Mouse (Mus musculus) ES-E14 (cell line): Measurements from ENCODE around the gene Pram1.

Experiments
- CHD2 ChIP-seq: IDR thresholded peaks from 2 replicates; pipeline ENCODE4 v1.6.1; 2014; ENCODE audit warnings: mild to moderate bottlenecking, low read depth, low read length, inconsistent platforms
- HCFC1 ChIP-seq: IDR thresholded peaks from 2 replicates; pipeline ENCODE4 v1.6.1; 2012; ENCODE audit warnings: low read length, inconsistent platforms, borderline replicate concordance; ENCODE audit not compliant: insufficient read depth
- MAFK ChIP-seq: IDR thresholded peaks from 2 replicates; pipeline ENCODE4 v1.6.1; 2014; ENCODE audit warnings: mild to moderate bottlenecking, low read depth, low read length, inconsistent platforms; ENCODE audit not compliant: insufficient read depth
- ZC3H11A ChIP-seq: IDR thresholded peaks from 2 replicates; pipeline ENCODE4 v1.6.1; 2012; ENCODE audit warnings: low read depth, mild to moderate bottlenecking, inconsistent platforms, low read length, borderline replicate concordance

GRCm38 (mm10) chr17:33627281-33627680 lies 10.6 kb upstream of the Pram1 start:
- TF ChIP-seq MAFK (no peak), HCFC1 (no peak), CHD2 (no peak), ZC3H11A (no peak)
